In genomic region chr10:19171834-19172233, GRCm38 (mm10) we compare ENCODE assay signal across 16 mouse cellular contexts.
"Had no signal": no experiment of that assay in that cellular context is flagged by ENCODE, and none has a peak within 500 bp of the region (broad histone marks: within the 10 kb centered on the region; RNA-seq: fewer than 3 reads in every experiment).

No protein-coding gene starts in this region.

- H3K9ac ChIP-seq: limb, embryonic 13.5 days; lung, embryonic 14.5 days; midbrain, embryonic 15.5 days; stomach, embryonic 15.5 days had no signal

- DNase-seq: kidney, adult 11 months; kidney, adult 9 months; kidney, postnatal 36 days; left cerebral cortex, postnatal 4 days; lung, embryonic 14.5 days; lung, postnatal 10 days; lung, postnatal 4 days; retina, postnatal 1 day; thymus, postnatal 25 days had no signal

- ATAC-seq: midbrain, embryonic 15.5 days had no signal

- H3K36me3 ChIP-seq: limb, embryonic 13.5 days; midbrain, embryonic 15.5 days; stomach, embryonic 15.5 days had no signal

- H3K4me3 ChIP-seq: layer of hippocampus, adult 2 months; limb, embryonic 13.5 days; midbrain, embryonic 15.5 days; stomach, embryonic 15.5 days had no signal

- H3K4me2 ChIP-seq: limb, embryonic 13.5 days; lung, embryonic 14.5 days; midbrain, embryonic 11.5 days; midbrain, embryonic 15.5 days; stomach, embryonic 15.5 days had no signal

- H3K27me3 ChIP-seq: limb, embryonic 13.5 days; megakaryocyte, embryonic 14.5 days; midbrain, embryonic 15.5 days; stomach, embryonic 15.5 days had no signal

- H3K9me3 ChIP-seq: limb, embryonic 13.5 days; stomach, embryonic 15.5 days had no signal

- H3K27ac ChIP-seq: kidney, postnatal 0 days; layer of hippocampus, adult 2 months; limb, embryonic 13.5 days; midbrain, embryonic 15.5 days; stomach, embryonic 15.5 days had no signal

- H3K4me1 ChIP-seq: midbrain, embryonic 15.5 days; stomach, embryonic 15.5 days had no signal
